Mouse (Mus musculus): ENCODE results near the gene Defb42.

The Defb42 gene

GRCm38 (mm10) chr14:63046691-63047090, at the start of gene Defb42:
Gene Defb42, plus strand, starts transcription at chr14:63046991.
- in situ Hi-C loops (cut with MboI; ENCODE audit: low sequenced_read_pairs) = no loop called here

GRCm38 (mm10) chr14:62997777-62998176, 49.0 kb upstream of the Defb42 start, which contains the start of gene Defb47:
Gene Defb47, plus strand, starts transcription at chr14:62998077.
- in situ Hi-C loops (cut with MboI; ENCODE audit: low sequenced_read_pairs) = no loop called here

GRCm38 (mm10) chr14:62998977-62999376, 47.8 kb upstream of the Defb42 start:
- in situ Hi-C loops (cut with MboI; ENCODE audit: low sequenced_read_pairs) = no loop called here

- in situ Hi-C loops (cut with MboI; ENCODE audit: low sequenced_read_pairs) = no loop called here
These were observed 44.2 kb upstream of the Defb42 start for GRCm38 (mm10) chr14:63002588-63002987.

GRCm38 (mm10) chr14:63011471-63011870, 35.3 kb upstream of the Defb42 start, which contains the start of gene Defb43:
Gene Defb43, plus strand, starts transcription at chr14:63011771.
- in situ Hi-C loops (cut with MboI; ENCODE audit: low sequenced_read_pairs) = no loop called here

GRCm38 (mm10) chr14:63013082-63013481, 33.7 kb upstream of the Defb42 start:
- in situ Hi-C loops (cut with MboI; ENCODE audit: low sequenced_read_pairs) = no loop called here

GRCm38 (mm10) chr14:63014667-63015066, 32.1 kb upstream of the Defb42 start:
- in situ Hi-C loops (cut with MboI; ENCODE audit: low sequenced_read_pairs) = no loop called here

- in situ Hi-C loops (cut with MboI; ENCODE audit: low sequenced_read_pairs) = no loop called here
These were observed 26.2 kb upstream of the Defb42 start for GRCm38 (mm10) chr14:63020524-63021156.

- in situ Hi-C loops (cut with MboI; ENCODE audit: low sequenced_read_pairs) = no loop called here
These were observed 3.1 kb downstream of the Defb42 start, which contains the start of gene Defb30 for GRCm38 (mm10) chr14:63049910-63050370. Gene Defb30, minus strand, starts transcription at chr14:63049960.

- in situ Hi-C loops (cut with MboI; ENCODE audit: low sequenced_read_pairs) = no loop called here
These were observed 4.0 kb downstream of the Defb42 start for GRCm38 (mm10) chr14:63050769-63051168.

- in situ Hi-C loops (cut with MboI; ENCODE audit: low sequenced_read_pairs) = no loop called here
These were observed 7.9 kb downstream of the Defb42 start for GRCm38 (mm10) chr14:63054729-63055128.

GRCm38 (mm10) chr14:63060361-63060760, 13.6 kb downstream of the Defb42 start:
- in situ Hi-C loops (cut with MboI; ENCODE audit: low sequenced_read_pairs) = loop anchor here (10.0 kb wide), 1 partner anchor 294 kb away; no protein-coding TSS in a partner anchor

GRCm38 (mm10) chr14:63062184-63062583, 15.4 kb downstream of the Defb42 start:
- in situ Hi-C loops (cut with MboI; ENCODE audit: low sequenced_read_pairs) = loop anchor here (10.0 kb wide), 1 partner anchor 293 kb away; no protein-coding TSS in a partner anchor

GRCm38 (mm10) chr14:63065391-63065790, 18.6 kb downstream of the Defb42 start:
- in situ Hi-C loops (cut with MboI; ENCODE audit: low sequenced_read_pairs) = loop anchor here (10.0 kb wide), 1 partner anchor 289 kb away; no protein-coding TSS in a partner anchor

- in situ Hi-C loops (cut with MboI; ENCODE audit: low sequenced_read_pairs) = loop anchor here (10.0 kb wide), 1 partner anchor 288 kb away; no protein-coding TSS in a partner anchor
These were observed 20.0 kb downstream of the Defb42 start for GRCm38 (mm10) chr14:63066630-63067310.

GRCm38 (mm10) chr14:63067708-63068107, 20.9 kb downstream of the Defb42 start:
- in situ Hi-C loops (cut with MboI; ENCODE audit: low sequenced_read_pairs) = loop anchor here (10.0 kb wide), 1 partner anchor 287 kb away; no protein-coding TSS in a partner anchor
